Mouse (Mus musculus) liver, embryonic 13.5 days (tissue): ENCODE results near the gene Rasal2. TPM values are rescaled to one million over a fixed set of nuclear protein-coding genes. Genes with fewer than 3 reads are reported as not detected.
A peak's percentile ranks its signal among the peaks of the same experiment; 100 is the strongest.

Experiments used
- ATAC-seq: fragments of 200-750 bp; cut with Nextera tagmentation; 2 replicates; pipeline ENCODE4 v1.8.0; 2017; ENCODE audit warnings: low read depth, mild to moderate bottlenecking, moderate number of reproducible peaks, moderate library complexity
- DNase-seq: peaks from one replicate; pipeline ENCODE4 v3.0.0; 2022
- H3K27ac ChIP-seq: fragments of 300-500 bp; sonication (generic); 2 replicates; pipeline ENCODE4 v1.5.1; 2015; ENCODE audit warnings: moderate library complexity, mild to moderate bottlenecking, inconsistent platforms
- H3K27me3 ChIP-seq: fragments of 300-500 bp; sonication (generic); 2 replicates; pipeline ENCODE4 v1.6.1; 2015; ENCODE audit warnings: mild to moderate bottlenecking, inconsistent platforms
- H3K36me3 ChIP-seq: fragments of 300-500 bp; sonication (generic); 2 replicates; pipeline ENCODE4 v1.6.1; 2015; ENCODE audit warnings: mild to moderate bottlenecking, inconsistent platforms
- H3K4me1 ChIP-seq: fragments of 300-500 bp; sonication (generic); replicated peaks from 2 replicates; pipeline ENCODE4 v1.6.1; 2015; ENCODE audit warnings: inconsistent platforms
- H3K4me2 ChIP-seq: fragments of 300-500 bp; sonication (generic); 2 replicates; pipeline ENCODE4 v1.6.1; 2015; ENCODE audit warnings: inconsistent platforms, mild to moderate bottlenecking, moderate library complexity
- H3K4me3 ChIP-seq: fragments of 300-500 bp; sonication (generic); replicated peaks from 2 replicates; pipeline ENCODE4 v1.5.1; 2015; ENCODE audit warnings: mild to moderate bottlenecking, inconsistent platforms
- H3K9ac ChIP-seq: fragments of 300-500 bp; sonication (generic); 2 replicates; pipeline ENCODE4 v1.6.1; 2015; ENCODE audit warnings: mild to moderate bottlenecking, inconsistent platforms
- H3K9me3 ChIP-seq: fragments of 300-500 bp; sonication (generic); replicated peaks from 2 replicates; pipeline ENCODE4 v1.6.1; 2016; ENCODE audit warnings: inconsistent platforms
- WGBS: fragments of 180-500 bp; shearing (Covaris S2); methylation state at CpG from one replicate; pipeline ENCODE4 v1.1.7; 2015; ENCODE audit not compliant: insufficient replicate concordance; 5-methylcytosine and 5-hydroxymethylcytosine counted together
- polyA plus RNA-seq: library from polyadenylated mRNA; unstranded; fragments of >200 nt; fragmentation: Nextera tagmentation; extraction: Ambion mirVana; gene quantifications from 2 replicates; pipeline ENCODE4 v1.2.1, GENCODE M21; 2015

Rasal2 gene
- polyA plus RNA-seq, 1 experiment from 2014 or later: 1.5 TPM

GRCm38 (mm10) chr1:157438290-157438689, 25.9 kb upstream of the Rasal2 start:
- Histone ChIP-seq H3K9me3 (no peaks in the 10 kb centered on the region), H3K4me1 (peaks cover 6% of the 10 kb centered on the region), H3K27me3 (no peaks in the 10 kb centered on the region), H3K4me3 (no peak overlapping the region), H3K9ac (no peak overlapping the region), H3K4me2 (no peak overlapping the region), H3K27ac (no peak overlapping the region), H3K36me3 (no peaks in the 10 kb centered on the region)
- WGBS: 70% methylated on average over 2 of the region's 2 CpGs
- ATAC-seq: no peak
- no peak for DNase-seq

- 38% methylated on average over 6 of the region's 6 CpGs for WGBS
- ATAC-seq: no peak
- no peak overlapping the region for H3K27ac ChIP-seq
- no peaks in the 10 kb centered on the region for H3K36me3 ChIP-seq
- no peak overlapping the region for H3K4me2 ChIP-seq
- no peak overlapping the region for H3K4me3 ChIP-seq
- no peaks in the 10 kb centered on the region for H3K9me3 ChIP-seq
- no peaks in the 10 kb centered on the region for H3K27me3 ChIP-seq
- no peak overlapping the region for H3K9ac ChIP-seq
- no peak for DNase-seq
- no peaks in the 10 kb centered on the region for H3K4me1 ChIP-seq
These were observed 23.5 kb upstream of the Rasal2 start for GRCm38 (mm10) chr1:157435926-157436325.

- DNase-seq (no peak), ATAC-seq (no peak)
- Histone ChIP-seq H3K27me3 (no peaks in the 10 kb centered on the region), H3K27ac (no peak overlapping the region), H3K9me3 (no peaks in the 10 kb centered on the region), H3K4me2 (no peak overlapping the region), H3K4me3 (no peak overlapping the region), H3K9ac (no peak overlapping the region), H3K4me1 (no peaks in the 10 kb centered on the region), H3K36me3 (no peaks in the 10 kb centered on the region)
- WGBS: 65% methylated on average over 4 of the region's 4 CpGs
These were observed 22.0 kb upstream of the Rasal2 start for GRCm38 (mm10) chr1:157434404-157434803.

GRCm38 (mm10) chr1:157433316-157433715, 20.9 kb upstream of the Rasal2 start:
- Histone ChIP-seq H3K4me1 (no peaks in the 10 kb centered on the region), H3K9me3 (no peaks in the 10 kb centered on the region), H3K4me3 (no peak overlapping the region), H3K9ac (no peak overlapping the region), H3K27ac (no peak overlapping the region), H3K27me3 (no peaks in the 10 kb centered on the region), H3K4me2 (no peak overlapping the region), H3K36me3 (no peaks in the 10 kb centered on the region)
- DNase-seq (no peak), ATAC-seq (no peak)
- 39% methylated on average over 3 of the region's 3 CpGs for WGBS

- Histone ChIP-seq H3K4me1 (peaks cover 9% of the 10 kb centered on the region), H3K27ac (no peak overlapping the region), H3K4me3 (no peak overlapping the region), H3K36me3 (no peaks in the 10 kb centered on the region), H3K9me3 (no peaks in the 10 kb centered on the region), H3K4me2 (no peak overlapping the region), H3K9ac (no peak overlapping the region), H3K27me3 (no peaks in the 10 kb centered on the region)
- DNase-seq (no peak), ATAC-seq (no peak)
- WGBS: 60% methylated on average over 3 of the region's 3 CpGs
These were observed 16.0 kb upstream of the Rasal2 start for GRCm38 (mm10) chr1:157428366-157428765.

GRCm38 (mm10) chr1:157427604-157428003, 15.2 kb upstream of the Rasal2 start:
- Histone ChIP-seq H3K9me3 (no peaks in the 10 kb centered on the region), H3K4me1 (peaks cover 9% of the 10 kb centered on the region), H3K27me3 (no peaks in the 10 kb centered on the region), H3K4me3 (no peak overlapping the region), H3K27ac (no peak overlapping the region), H3K4me2 (no peak overlapping the region), H3K9ac (no peak overlapping the region), H3K36me3 (no peaks in the 10 kb centered on the region)
- DNase-seq (no peak), ATAC-seq (no peak)
- WGBS: 79% methylated on average over 4 of the region's 4 CpGs

GRCm38 (mm10) chr1:157426933-157427332, 14.5 kb upstream of the Rasal2 start:
- ATAC-seq (no peak), DNase-seq (no peak)
- no peaks in the 10 kb centered on the region for H3K9me3 ChIP-seq
- no peaks in the 10 kb centered on the region for H3K36me3 ChIP-seq
- no peak overlapping the region for H3K9ac ChIP-seq
- peaks cover 9% of the 10 kb centered on the region for H3K4me1 ChIP-seq
- no peak overlapping the region for H3K27ac ChIP-seq
- no peak overlapping the region for H3K4me2 ChIP-seq
- H3K27me3 ChIP-seq: no peaks in the 10 kb centered on the region
- WGBS: 32% methylated on average over 1 of the region's 1 CpGs
- H3K4me3 ChIP-seq: no peak overlapping the region

GRCm38 (mm10) chr1:157425741-157426427, 13.5 kb upstream of the Rasal2 start:
- peak; percentile 29; the same call in 1 of the 2 replicates for ATAC-seq
- Histone ChIP-seq H3K4me2 (peak overlapping the region; percentile 43), H3K27ac (no peak overlapping the region), H3K9ac (no peak overlapping the region), H3K27me3 (no peaks in the 10 kb centered on the region), H3K9me3 (no peaks in the 10 kb centered on the region), H3K4me3 (0 out of 2 replicates have a peak overlapping the region, but pooled peaks have one; percentile 8), H3K4me1 (peaks cover 9% of the 10 kb centered on the region), H3K36me3 (no peaks in the 10 kb centered on the region)
- no peak for DNase-seq
- WGBS: 11% methylated on average over 8 of the region's 8 CpGs

GRCm38 (mm10) chr1:157417861-157418260, 5.5 kb upstream of the Rasal2 start:
- H3K4me2 ChIP-seq: no peak overlapping the region
- H3K36me3 ChIP-seq: no peaks in the 10 kb centered on the region
- H3K9ac ChIP-seq: no peak overlapping the region
- peaks cover 9% of the 10 kb centered on the region; the same call in 1 of the 2 replicates for H3K4me1 ChIP-seq
- no peak for ATAC-seq
- no peaks in the 10 kb centered on the region for H3K9me3 ChIP-seq
- H3K27ac ChIP-seq: no peak overlapping the region
- WGBS: 43% methylated on average over 7 of the region's 7 CpGs
- no peak for DNase-seq
- no peaks in the 10 kb centered on the region for H3K27me3 ChIP-seq
- no peak overlapping the region for H3K4me3 ChIP-seq

GRCm38 (mm10) chr1:157417414-157417813, 5.0 kb upstream of the Rasal2 start:
- DNase-seq (no peak), ATAC-seq (no peak)
- Histone ChIP-seq H3K27me3 (no peaks in the 10 kb centered on the region), H3K4me2 (no peak overlapping the region), H3K9ac (no peak overlapping the region), H3K9me3 (no peaks in the 10 kb centered on the region), H3K4me1 (peaks cover 9% of the 10 kb centered on the region; the same call in 1 of the 2 replicates), H3K4me3 (no peak overlapping the region), H3K27ac (no peak overlapping the region), H3K36me3 (no peaks in the 10 kb centered on the region)
- 39% methylated on average over 3 of the region's 3 CpGs for WGBS

GRCm38 (mm10) chr1:157416628-157417027, 4.2 kb upstream of the Rasal2 start:
- Histone ChIP-seq H3K4me2 (no peak overlapping the region), H3K27me3 (peaks cover 4% of the 10 kb centered on the region; the same call in 1 of the 2 replicates), H3K9me3 (no peaks in the 10 kb centered on the region), H3K4me1 (peaks cover 10% of the 10 kb centered on the region; the same call in 1 of the 2 replicates), H3K4me3 (no peak overlapping the region), H3K9ac (no peak overlapping the region), H3K36me3 (no peaks in the 10 kb centered on the region), H3K27ac (no peak overlapping the region)
- ATAC-seq (no peak), DNase-seq (no peak)
- WGBS: 70% methylated on average over 2 of the region's 2 CpGs

GRCm38 (mm10) chr1:157415771-157416170, 3.4 kb upstream of the Rasal2 start:
- no peak overlapping the region for H3K27ac ChIP-seq
- H3K9ac ChIP-seq: no peak overlapping the region
- WGBS: 29% methylated on average over 3 of the region's 3 CpGs

More at GRCm38 (mm10) chr1:157415771-157416170, 3.4 kb upstream of the Rasal2 start:
- H3K9me3 ChIP-seq: no peaks in the 10 kb centered on the region
- H3K4me2 ChIP-seq: no peak overlapping the region
- no peaks in the 10 kb centered on the region for H3K36me3 ChIP-seq
- ATAC-seq (no peak), DNase-seq (no peak)
- peaks cover 8% of the 10 kb centered on the region; the same call in 1 of the 2 replicates for H3K27me3 ChIP-seq
- peaks cover 19% of the 10 kb centered on the region for H3K4me1 ChIP-seq
- H3K4me3 ChIP-seq: no peak overlapping the region
